In the genomic region with DNA sequence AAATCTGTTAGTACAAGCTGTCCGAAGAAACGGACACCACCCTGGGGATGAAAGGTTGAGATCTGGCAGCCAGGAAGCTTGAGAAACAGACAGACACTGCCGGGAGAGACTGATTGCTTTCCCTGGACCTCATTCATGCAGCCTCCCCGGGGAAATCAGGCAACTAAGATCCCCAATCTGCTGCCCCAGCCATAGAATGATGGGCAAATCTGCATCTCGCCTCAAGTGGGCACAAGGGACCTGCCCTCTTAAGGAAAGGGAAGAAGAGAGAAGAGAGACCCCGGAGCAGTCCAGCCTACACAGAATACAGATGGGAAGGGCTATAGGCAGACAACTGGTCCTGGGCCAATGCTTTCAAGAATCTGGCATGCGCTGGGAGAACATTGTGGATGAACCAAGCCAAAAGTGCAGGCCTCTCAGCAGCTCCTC, we compare ENCODE assay signal across 13 mouse cellular contexts. TPM values are rescaled to one million over a fixed set of nuclear protein-coding genes. Genes with fewer than 3 reads are reported as not detected.
DNase-seq lines count a peak whose midpoint lies in the region; ATAC-seq and TF ChIP-seq lines count a peak whose summit lies in the region.
"Had no signal": no experiment of that assay in that cellular context is flagged by ENCODE, and none has a peak within 500 bp of the region (broad histone marks: within the 10 kb centered on the region; RNA-seq: fewer than 3 reads in every experiment).

No protein-coding gene starts in this region.

- H3K4me1 ChIP-seq in limb, embryonic 13.5 days: peaks cover 20% of the 10 kb centered on the region
- H3K4me1 ChIP-seq in limb, embryonic 10.5 days: peaks cover 8% of the 10 kb centered on the region
- H3K4me1 ChIP-seq in limb, embryonic 14.5 days (ENCODE audit: control insufficient read depth, insufficient read depth, low read length): peaks cover 3% of the 10 kb centered on the region; the same call in 1 of the 2 replicates
- H3K4me1 ChIP-seq in forebrain, embryonic 16.5 days (replicated peaks; ENCODE audit: control insufficient read depth, insufficient read depth, low read length): no peaks in the 10 kb centered on the region

- no peak for DNase-seq in limb, embryonic 10.5 days (ENCODE audit: low spot score)
- DNase-seq in cerebellum, adult 9-10 months: peak; percentile 18
- DNase-seq in gastrocnemius, postnatal 25 days: peak; percentile 79
- DNase-seq in limb, embryonic 14.5 days (ENCODE audit: low spot score): peak; percentile 57
- DNase-seq in kidney, adult 8-10 months: no peak

- no peak for TF ChIP-seq POLR2A in limb, embryonic 14.5 days (IDR thresholded peaks at IDR 0.05; ENCODE audit: borderline replicate concordance, extremely low read depth, insufficient read depth, insufficient read length)

- no peak overlapping the region for H3K9ac ChIP-seq in limb, embryonic 13.5 days
- H3K9ac ChIP-seq in limb, embryonic 14.5 days (ENCODE audit: low read depth, low read length, severe bottlenecking): no peak overlapping the region
- no peak overlapping the region for H3K9ac ChIP-seq in forebrain, embryonic 16.5 days (replicated peaks; ENCODE audit: low read depth, low read length)
- H3K9ac ChIP-seq: liver, embryonic 14.5 days; neural tube, embryonic 12.5 days had no signal

- no peak for ATAC-seq in limb, embryonic 13.5 days (ENCODE audit: low FRiP score, low read depth)
- ATAC-seq in limb, embryonic 14.5 days (ENCODE audit: low FRiP score, low read depth): 0 out of 2 replicates have a peak, but pooled peaks have one; percentile 26
- ATAC-seq in granulocyte monocyte progenitor cell, adult 5-6 weeks (replicated peaks; ENCODE audit: poor library complexity, severe bottlenecking): no peak
- ATAC-seq in forebrain, embryonic 16.5 days: no peak

- H3K9me3 ChIP-seq in limb, embryonic 13.5 days: no peaks in the 10 kb centered on the region
- no peaks in the 10 kb centered on the region for H3K9me3 ChIP-seq in limb, embryonic 10.5 days (replicated peaks)
- H3K9me3 ChIP-seq in limb, embryonic 14.5 days (ENCODE audit: control insufficient read depth, low read length): no peaks in the 10 kb centered on the region
- H3K9me3 ChIP-seq in forebrain, embryonic 16.5 days (ENCODE audit: control insufficient read depth, low read length): no peaks in the 10 kb centered on the region
- H3K9me3 ChIP-seq: neural tube, embryonic 12.5 days had no signal

- peaks cover 5% of the 10 kb centered on the region for H3K36me3 ChIP-seq in limb, embryonic 13.5 days
- no peaks in the 10 kb centered on the region for H3K36me3 ChIP-seq in limb, embryonic 10.5 days
- H3K36me3 ChIP-seq in limb, embryonic 14.5 days (ENCODE audit: control insufficient read depth, insufficient read depth, low read length): no peaks in the 10 kb centered on the region
- H3K36me3 ChIP-seq in forebrain, embryonic 16.5 days (ENCODE audit: control insufficient read depth, insufficient read depth): no peaks in the 10 kb centered on the region
- H3K36me3 ChIP-seq: neural tube, embryonic 12.5 days had no signal

- no peak overlapping the region for H3K4me2 ChIP-seq in limb, embryonic 13.5 days (replicated peaks)
- H3K4me2 ChIP-seq in limb, embryonic 14.5 days (replicated peaks; ENCODE audit: low read depth, low read length, severe bottlenecking): no peak overlapping the region
- H3K4me2 ChIP-seq in forebrain, embryonic 16.5 days (ENCODE audit: low read length): no peak overlapping the region
- H3K4me2 ChIP-seq: neural tube, embryonic 12.5 days had no signal

- no peak overlapping the region for H3K4me3 ChIP-seq in limb, embryonic 13.5 days
- H3K4me3 ChIP-seq in limb, embryonic 10.5 days: no peak overlapping the region
- H3K4me3 ChIP-seq in limb, embryonic 14.5 days (replicated peaks; ENCODE audit: low read length): no peak overlapping the region
- H3K4me3 ChIP-seq in forebrain, embryonic 16.5 days (replicated peaks; ENCODE audit: low read length): no peak overlapping the region
- H3K4me3 ChIP-seq: neural tube, embryonic 12.5 days had no signal

- 63% methylated on average over 7 of the region's 7 CpGs for WGBS in limb, embryonic 13.5 days
- WGBS in limb, embryonic 10.5 days: 74% methylated on average over 7 of the region's 7 CpGs
- 68% methylated on average over 7 of the region's 7 CpGs for WGBS in limb, embryonic 14.5 days
- 76% methylated on average over 7 of the region's 7 CpGs for WGBS in forebrain, embryonic 16.5 days

- no peaks in the 10 kb centered on the region for H3K27me3 ChIP-seq in limb, embryonic 13.5 days
- H3K27me3 ChIP-seq in limb, embryonic 10.5 days (ENCODE audit: low read depth, poor library complexity, severe bottlenecking): no peaks in the 10 kb centered on the region
- H3K27me3 ChIP-seq in limb, embryonic 14.5 days (ENCODE audit: control insufficient read depth, insufficient read depth, low read length): no peaks in the 10 kb centered on the region
- H3K27me3 ChIP-seq in forebrain, embryonic 16.5 days (replicated peaks; ENCODE audit: control insufficient read depth, insufficient read depth, low read length): no peaks in the 10 kb centered on the region
- H3K27me3 ChIP-seq: neural tube, embryonic 12.5 days had no signal

- H3K27ac ChIP-seq in limb, embryonic 13.5 days: peak overlapping the region; percentile 44; the same call in 1 of the 2 replicates
- no peak overlapping the region for H3K27ac ChIP-seq in limb, embryonic 10.5 days
- H3K27ac ChIP-seq in limb, embryonic 14.5 days (replicated peaks; ENCODE audit: low read depth, low read length): no peak overlapping the region
- H3K27ac ChIP-seq in forebrain, embryonic 16.5 days (ENCODE audit: low read length): no peak overlapping the region
- H3K27ac ChIP-seq: liver, embryonic 14.5 days; neural tube, embryonic 12.5 days had no signal

RNA-seq across cellular contexts. Expression of a gene that starts 37.4 kb away (rescaled TPM):
- polyA plus RNA-seq in limb, embryonic 13.5 days (2015; fragmentation: Nextera tagmentation; extraction: Ambion mirVana): 39.4 and 46.4 TPM in 2 replicates
- 23.8 and 28.4 TPM in 2 replicates for polyA plus RNA-seq in limb, embryonic 10.5 days (2016; fragmentation: Nextera tagmentation; extraction: Ambion mirVana)
- total RNA-seq in gastrocnemius, postnatal 25 days (2021): 10 to 100 TPM; 21.0 to 21.8 TPM
- polyA plus RNA-seq in limb, embryonic 14.5 days (2012; rRNA removed): 21.7 and 23.9 TPM in 2 replicates
- polyA plus RNA-seq in limb, embryonic 14.5 days (2014; fragmentation: Nextera tagmentation; extraction: Ambion mirVana): 45.2 and 49.4 TPM in 2 replicates
- total RNA-seq in granulocyte monocyte progenitor cell, adult 5-6 weeks (2014; fragmentation: Nextera tagmentation): 9.0 and 9.6 TPM in 2 replicates
- 5.5 and 5.9 TPM in 2 replicates for total RNA-seq in granulocyte monocyte progenitor cell, adult 5-6 weeks (2017)
- 35.0 and 37.5 TPM in 2 replicates for polyA plus RNA-seq in forebrain, embryonic 16.5 days (2015; fragmentation: Nextera tagmentation; extraction: Ambion mirVana)

RNA-seq across cellular contexts. Expression of a gene that starts 44.0 kb away (rescaled TPM):
- polyA plus RNA-seq in limb, embryonic 13.5 days (2015; fragmentation: Nextera tagmentation; extraction: Ambion mirVana): not detected in 2 replicates
- not detected in 2 replicates for polyA plus RNA-seq in limb, embryonic 10.5 days (2016; fragmentation: Nextera tagmentation; extraction: Ambion mirVana)
- not detected for total RNA-seq in gastrocnemius, postnatal 25 days (2021)
- polyA plus RNA-seq in limb, embryonic 14.5 days (2012; rRNA removed): not detected in 2 replicates
- polyA plus RNA-seq in limb, embryonic 14.5 days (2014; fragmentation: Nextera tagmentation; extraction: Ambion mirVana): not detected in 2 replicates
- total RNA-seq in granulocyte monocyte progenitor cell, adult 5-6 weeks (2014; fragmentation: Nextera tagmentation): not detected in 2 replicates
- not detected in 2 replicates for total RNA-seq in granulocyte monocyte progenitor cell, adult 5-6 weeks (2017)
- polyA plus RNA-seq in forebrain, embryonic 16.5 days (2015; fragmentation: Nextera tagmentation; extraction: Ambion mirVana): not detected in 2 replicates
- total RNA-seq: adrenal gland, postnatal 36 days had no signal
- polyA plus RNA-seq: heart, embryonic 14.5 days; liver, embryonic 14.5 days; neural tube, embryonic 12.5 days; spleen, adult 2 months had no signal

Comparison
In these comparisons a context has a peak if more than half of its experiments do, and no peak if none do; other contexts are left out.
1. DNase-seq: peak in cerebellum, adult 9-10 months (single experiment), gastrocnemius, postnatal 25 days (single experiment) and limb, embryonic 14.5 days (single experiment); none in limb, embryonic 10.5 days (single experiment) and kidney, adult 8-10 months (0 of 2).